Mouse (Mus musculus) right cerebral cortex, postnatal 36 days (tissue): Measurements from ENCODE around the gene Adprhl1.

Experiments used
- DNase-seq, 2 experiments: peaks; one replicate each; pipeline ENCODE4 v3.0.0; 2022; ENCODE audit warnings: low spot score in 2 of 2, mixed read lengths in 1 of 2

Adprhl1 gene

GRCm38 (mm10) chr8:13254019-13254418 lies at the start of gene Adprhl1:
Gene Adprhl1, minus strand, starts transcription at chr8:13254162.
- DNase-seq: peak; percentile 60 to 69

GRCm38 (mm10) chr8:13301036-13301435 lies 47.1 kb upstream of the Adprhl1 start:
- DNase-seq: no peak

- DNase-seq: no peak
Observed at GRCm38 (mm10) chr8:13299571-13299970, 45.6 kb upstream of the Adprhl1 start.

GRCm38 (mm10) chr8:13293677-13294470 lies 39.9 kb upstream of the Adprhl1 start:
- DNase-seq: no peak

GRCm38 (mm10) chr8:13292364-13292763 lies 38.4 kb upstream of the Adprhl1 start:
- peak; percentile 54 to 56 for DNase-seq

GRCm38 (mm10) chr8:13288646-13289045 lies 34.7 kb upstream of the Adprhl1 start:
- DNase-seq: no peak

- DNase-seq: peak; percentile 91 to 92
Observed at GRCm38 (mm10) chr8:13287692-13288623, 34.0 kb upstream of the Adprhl1 start, which contains the start of the genes Dcun1d2 and Tmco3. Gene Dcun1d2, minus strand, starts transcription at chr8:13288131. Gene Tmco3, plus strand, starts transcription at chr8:13288190.

- peak; percentile 70 to 75 for DNase-seq
Observed at GRCm38 (mm10) chr8:13287304-13287691, 33.3 kb upstream of the Adprhl1 start.

GRCm38 (mm10) chr8:13283200-13283599 lies 29.2 kb upstream of the Adprhl1 start:
- no peak for DNase-seq

- DNase-seq: no peak
Observed at GRCm38 (mm10) chr8:13276941-13277447, 23.0 kb upstream of the Adprhl1 start.

GRCm38 (mm10) chr8:13272834-13273233 lies 18.9 kb upstream of the Adprhl1 start:
- no peak for DNase-seq

- no peak for DNase-seq
Observed at GRCm38 (mm10) chr8:13267566-13267965, 13.6 kb upstream of the Adprhl1 start.

GRCm38 (mm10) chr8:13263376-13263775 lies 9.4 kb upstream of the Adprhl1 start:
- DNase-seq: no peak

GRCm38 (mm10) chr8:13253413-13253812 lies 549 bp downstream of the Adprhl1 start:
- DNase-seq: no peak

- DNase-seq: no peak
Observed at GRCm38 (mm10) chr8:13252837-13253236, 1.1 kb downstream of the Adprhl1 start.

- DNase-seq: no peak
Observed at GRCm38 (mm10) chr8:13244343-13244880, 9.6 kb downstream of the Adprhl1 start.

- no peak for DNase-seq
Observed at GRCm38 (mm10) chr8:13242985-13243870, 10.7 kb downstream of the Adprhl1 start.

- DNase-seq: no peak
Observed at GRCm38 (mm10) chr8:13240691-13241090, 13.3 kb downstream of the Adprhl1 start.

- no peak for DNase-seq
Observed at GRCm38 (mm10) chr8:13240055-13240454, 13.9 kb downstream of the Adprhl1 start.

- no peak for DNase-seq
Observed at GRCm38 (mm10) chr8:13234803-13235202, 19.2 kb downstream of the Adprhl1 start.

GRCm38 (mm10) chr8:13230471-13230870 lies 23.5 kb downstream of the Adprhl1 start:
- DNase-seq: no peak
